Mouse (Mus musculus): ENCODE results near the gene Vmn1r228.

Gene Vmn1r228

GRCm38 (mm10) chr17:20786057-20786456 lies at the start of gene Vmn1r228:
Gene Vmn1r228 (minus strand): TSS chr17:20786157.
- in situ Hi-C loops (cut with MseI, MboI): no loop called here

- in situ Hi-C loops (cut with MseI, MboI): no loop called here
Observed at GRCm38 (mm10) chr17:20811255-20811654, 25.3 kb upstream of the Vmn1r228 start, which contains the start of gene Vmn1r229. Gene Vmn1r229 (plus strand): TSS chr17:20811555.

GRCm38 (mm10) chr17:20729543-20729942 lies 56.4 kb downstream of the Vmn1r228 start, which contains the start of gene Vmn1r227:
Gene Vmn1r227 (plus strand): TSS chr17:20729843.
- in situ Hi-C loops (cut with MseI, MboI): no loop called here
